Mouse (Mus musculus) heart, embryonic 11.5 days (tissue): Measurements from ENCODE around the gene Eif5. TPM values are rescaled to one million over a fixed set of nuclear protein-coding genes. Genes with fewer than 3 reads are reported as not detected.
"Not testable (repeated sequence)": the region's sequence is repeated elsewhere in the genome, so short reads cannot be mapped to it uniquely, and the experiment has no call there.

Experiments
- ATAC-seq: fragments of 200-750 bp; cut with Nextera tagmentation; replicated peaks from 2 replicates; pipeline ENCODE4 v1.8.0; 2017; ENCODE audit warnings: moderate library complexity; ENCODE audit not compliant: insufficient number of reproducible peaks, low FRiP score, low TSS enrichment
- H3K27ac ChIP-seq: fragments of 300-500 bp; sonication (generic); 2 replicates; pipeline ENCODE4 v1.5.1; 2014; ENCODE audit warnings: mild to moderate bottlenecking, low read depth, low read length
- H3K27me3 ChIP-seq: fragments of 300-500 bp; sonication (generic); 2 replicates; pipeline ENCODE4 v1.6.1; 2014; ENCODE audit warnings: mild to moderate bottlenecking, low read length, mixed read lengths; ENCODE audit not compliant: control insufficient read depth, insufficient read depth
- H3K36me3 ChIP-seq: fragments of 300-500 bp; sonication (generic); 2 replicates; pipeline ENCODE4 v1.6.1; 2014; ENCODE audit warnings: mild to moderate bottlenecking, low read length, moderate library complexity, mixed read lengths; ENCODE audit not compliant: control insufficient read depth, insufficient read depth
- H3K4me1 ChIP-seq: fragments of 300-500 bp; sonication (generic); 2 replicates; pipeline ENCODE4 v1.6.1; 2014; ENCODE audit warnings: low read length; ENCODE audit not compliant: control insufficient read depth, insufficient read depth
- H3K4me2 ChIP-seq: fragments of 300-500 bp; sonication (generic); 2 replicates; pipeline ENCODE4 v1.6.1; 2014; ENCODE audit warnings: mild to moderate bottlenecking, moderate library complexity
- H3K4me3 ChIP-seq: fragments of 300-500 bp; sonication (generic); 2 replicates; pipeline ENCODE4 v1.5.1; 2014; ENCODE audit warnings: low read depth, low read length
- H3K9ac ChIP-seq: fragments of 300-500 bp; sonication (generic); 2 replicates; pipeline ENCODE4 v1.6.1; 2014; ENCODE audit warnings: mild to moderate bottlenecking, low read depth, low read length, moderate library complexity
- H3K9me3 ChIP-seq: fragments of 300-500 bp; sonication (generic); replicated peaks from 2 replicates; pipeline ENCODE4 v1.6.1; 2016; ENCODE audit warnings: low read length; ENCODE audit not compliant: control insufficient read depth
- WGBS: fragments of 180-500 bp; shearing (Covaris S2); extraction: QIAGEN DNeasy Blood & Tissue Kit; methylation state at CpG from one replicate; pipeline ENCODE4 v1.1.7; 2014; ENCODE audit not compliant: insufficient replicate concordance; 5-methylcytosine and 5-hydroxymethylcytosine counted together
- polyA plus RNA-seq: library from polyadenylated mRNA; unstranded; fragments of >200 nt; fragmentation: Nextera tagmentation; extraction: Ambion mirVana; gene quantifications from 2 replicates; pipeline ENCODE4 v1.2.1, GENCODE M21; 2014

The Eif5 gene
- polyA plus RNA-seq, 1 experiment from 2014 or later: 505 TPM

GRCm38 (mm10) chr12:111504904-111505303, 32.9 kb upstream of the Eif5 start:
- no peak overlapping the region for H3K9ac ChIP-seq
- no peaks in the 10 kb centered on the region for H3K4me1 ChIP-seq
- no peaks in the 10 kb centered on the region for H3K36me3 ChIP-seq
- H3K4me2 ChIP-seq: peak overlapping the region; percentile 19; the same call in 1 of the 2 replicates
- no peak overlapping the region for H3K4me3 ChIP-seq
- ATAC-seq: 0 out of 2 replicates have a peak, but pooled peaks have one; percentile 47
- 3% methylated on average over 12 of the region's 12 CpGs for whole genome bisulfite sequencing
- 0 out of 2 replicates have a peak, but pooled peaks cover 3% of the 10 kb centered on the region for H3K27me3 ChIP-seq
- no peaks in the 10 kb centered on the region for H3K9me3 ChIP-seq
- H3K27ac ChIP-seq: no peak overlapping the region

GRCm38 (mm10) chr12:111507001-111507400, 30.8 kb upstream of the Eif5 start:
- H3K4me2 ChIP-seq: no peak overlapping the region
- ATAC-seq: no peak
- H3K9ac ChIP-seq: no peak overlapping the region
- no peak overlapping the region for H3K4me3 ChIP-seq
- no peaks in the 10 kb centered on the region for H3K36me3 ChIP-seq
- no peaks in the 10 kb centered on the region for H3K4me1 ChIP-seq
- WGBS: 56% methylated on average over 5 of the region's 5 CpGs
- 0 out of 2 replicates have a peak, but pooled peaks cover 3% of the 10 kb centered on the region for H3K27me3 ChIP-seq
- H3K9me3 ChIP-seq: no peaks in the 10 kb centered on the region
- H3K27ac ChIP-seq: no peak overlapping the region

- WGBS: 84% methylated on average over 10 of the region's 10 CpGs
- Histone ChIP-seq H3K36me3 (no peaks in the 10 kb centered on the region), H3K4me2 (no peak overlapping the region), H3K9me3 (no peaks in the 10 kb centered on the region), H3K27me3 (0 out of 2 replicates have a peak, but pooled peaks cover 3% of the 10 kb centered on the region), H3K4me1 (no peaks in the 10 kb centered on the region), H3K9ac (no peak overlapping the region), H3K27ac (no peak overlapping the region), H3K4me3 (no peak overlapping the region)
- no peak for ATAC-seq
These were observed 29.9 kb upstream of the Eif5 start for GRCm38 (mm10) chr12:111507962-111508361.

- H3K36me3 ChIP-seq, H3K9ac ChIP-seq, H3K4me2 ChIP-seq, H3K27ac ChIP-seq, H3K4me1 ChIP-seq, H3K4me3 ChIP-seq, ATAC-seq, H3K9me3 ChIP-seq, H3K27me3 ChIP-seq: not testable (repeated sequence)
- 77% methylated on average over 3 of the region's 3 CpGs for WGBS
These were observed 29.4 kb upstream of the Eif5 start for GRCm38 (mm10) chr12:111508438-111508837.

- Histone ChIP-seq H3K9me3 (no peaks in the 10 kb centered on the region), H3K27me3 (no peaks in the 10 kb centered on the region), H3K4me1 (no peaks in the 10 kb centered on the region), H3K9ac (no peak overlapping the region), H3K36me3 (no peaks in the 10 kb centered on the region), H3K4me3 (no peak overlapping the region), H3K4me2 (no peak overlapping the region), H3K27ac (no peak overlapping the region)
- WGBS: 84% methylated on average over 12 of the region's 12 CpGs
- no peak for ATAC-seq
These were observed 25.2 kb upstream of the Eif5 start for GRCm38 (mm10) chr12:111512572-111513063.

GRCm38 (mm10) chr12:111513673-111514072, 24.1 kb upstream of the Eif5 start:
- H3K4me1 ChIP-seq: no peaks in the 10 kb centered on the region
- H3K4me2 ChIP-seq: no peak overlapping the region
- no peaks in the 10 kb centered on the region for H3K27me3 ChIP-seq
- no peaks in the 10 kb centered on the region for H3K36me3 ChIP-seq
- H3K9me3 ChIP-seq: no peaks in the 10 kb centered on the region
- H3K9ac ChIP-seq: no peak overlapping the region
- 71% methylated on average over 5 of the region's 5 CpGs for WGBS
- no peak overlapping the region for H3K4me3 ChIP-seq
- H3K27ac ChIP-seq: no peak overlapping the region
- ATAC-seq: no peak

GRCm38 (mm10) chr12:111514231-111514792, 23.5 kb upstream of the Eif5 start:
- WGBS: 56% methylated on average over 7 of the region's 7 CpGs
- H3K27ac ChIP-seq: no peak overlapping the region
- H3K36me3 ChIP-seq: no peaks in the 10 kb centered on the region
- no peaks in the 10 kb centered on the region for H3K4me1 ChIP-seq
- no peak overlapping the region for H3K9ac ChIP-seq
- H3K9me3 ChIP-seq: no peaks in the 10 kb centered on the region
- no peak overlapping the region for H3K4me2 ChIP-seq
- H3K27me3 ChIP-seq: no peaks in the 10 kb centered on the region
- no peak overlapping the region for H3K4me3 ChIP-seq
- ATAC-seq: no peak

GRCm38 (mm10) chr12:111514874-111515649, 22.8 kb upstream of the Eif5 start:
- no peak overlapping the region for H3K27ac ChIP-seq

More at GRCm38 (mm10) chr12:111514874-111515649, 22.8 kb upstream of the Eif5 start:
- H3K36me3 ChIP-seq: no peaks in the 10 kb centered on the region
- WGBS: 83% methylated on average over 7 of the region's 7 CpGs
- no peak overlapping the region for H3K9ac ChIP-seq
- no peaks in the 10 kb centered on the region for H3K9me3 ChIP-seq
- no peak for ATAC-seq
- no peak overlapping the region for H3K4me3 ChIP-seq
- H3K4me2 ChIP-seq: no peak overlapping the region
- no peaks in the 10 kb centered on the region for H3K27me3 ChIP-seq
- H3K4me1 ChIP-seq: no peaks in the 10 kb centered on the region
